7 mouse cellular contexts compared by ENCODE assay signal in genomic region chr11:100938112-100938511, GRCm38 (mm10). TPM values are rescaled to one million over a fixed set of nuclear protein-coding genes. Genes with fewer than 3 reads are reported as not detected.
DNase-seq lines count a peak whose midpoint lies in the region; ATAC-seq and TF ChIP-seq lines count a peak whose summit lies in the region.

No protein-coding gene starts in this region.

- no peak for TF ChIP-seq CTCF in lung, postnatal 0 days (IDR thresholded peaks at IDR 0.05)

- peak; percentile 74 for DNase-seq in A20 (ENCODE audit: low read depth, low spot score)
- peak; percentile 45 for DNase-seq in CD4-positive helper T cell, adult 2 months (ENCODE audit: low read depth, low spot score)
- DNase-seq in lung, postnatal 0 days (ENCODE audit: low spot score), result peak; percentile 91
- no peak for DNase-seq in right cerebral cortex, postnatal 10 days (ENCODE audit: low spot score in 2 of 2)

- ATAC-seq in forebrain, embryonic 15.5 days (replicated peaks), result no peak
- no peak for ATAC-seq in intestine, embryonic 15.5 days
- no peak for ATAC-seq in lung, postnatal 0 days
- no peak for ATAC-seq in stomach, embryonic 15.5 days (ENCODE audit: insufficient read depth, low FRiP score, low read depth)

- H3K4me1 ChIP-seq in forebrain, embryonic 15.5 days, result peaks cover 29% of the 10 kb centered on the region
- H3K4me1 ChIP-seq in intestine, embryonic 15.5 days (replicated peaks), result peaks cover 4% of the 10 kb centered on the region; the same call in 1 of the 2 replicates
- peaks cover 14% of the 10 kb centered on the region; the same call in 1 of the 2 replicates for H3K4me1 ChIP-seq in lung, postnatal 0 days (ENCODE audit: insufficient read depth, low read depth, low read length)
- peaks cover 8% of the 10 kb centered on the region; the same call in 1 of the 2 replicates for H3K4me1 ChIP-seq in stomach, embryonic 15.5 days

- H3K36me3 ChIP-seq in forebrain, embryonic 15.5 days, result no peaks in the 10 kb centered on the region
- H3K36me3 ChIP-seq in intestine, embryonic 15.5 days, result no peaks in the 10 kb centered on the region
- no peaks in the 10 kb centered on the region for H3K36me3 ChIP-seq in lung, postnatal 0 days (ENCODE audit: insufficient read depth, low read length)
- no peaks in the 10 kb centered on the region for H3K36me3 ChIP-seq in stomach, embryonic 15.5 days

- H3K4me3 ChIP-seq in forebrain, embryonic 15.5 days, result peak overlapping the region; percentile 68
- peak overlapping the region; percentile 92 for H3K4me3 ChIP-seq in intestine, embryonic 15.5 days (replicated peaks)
- H3K4me3 ChIP-seq in lung, postnatal 0 days (ENCODE audit: low read depth, low read length), result peak overlapping the region; percentile 96
- H3K4me3 ChIP-seq in stomach, embryonic 15.5 days (replicated peaks), result peak overlapping the region; percentile 97

- H3K9ac ChIP-seq in forebrain, embryonic 15.5 days (replicated peaks), result no peak overlapping the region
- H3K9ac ChIP-seq in intestine, embryonic 15.5 days, result peak overlapping the region; percentile 1; the same call in 1 of the 2 replicates
- 0 out of 2 replicates have a peak overlapping the region, but pooled peaks have one; percentile 99 for H3K9ac ChIP-seq in lung, postnatal 0 days (replicated peaks; ENCODE audit: low read depth)
- H3K9ac ChIP-seq in stomach, embryonic 15.5 days, result no peak overlapping the region

- H3K27me3 ChIP-seq in forebrain, embryonic 15.5 days, result peaks cover 5% of the 10 kb centered on the region; the same call in 1 of the 2 replicates
- H3K27me3 ChIP-seq in intestine, embryonic 15.5 days (replicated peaks), result no peaks in the 10 kb centered on the region
- H3K27me3 ChIP-seq in lung, postnatal 0 days (replicated peaks; ENCODE audit: insufficient read depth, low read length), result no peaks in the 10 kb centered on the region
- H3K27me3 ChIP-seq in stomach, embryonic 15.5 days (replicated peaks), result no peaks in the 10 kb centered on the region

- peak overlapping the region; percentile 60 for H3K4me2 ChIP-seq in forebrain, embryonic 15.5 days (replicated peaks)
- peak overlapping the region; percentile 80 for H3K4me2 ChIP-seq in intestine, embryonic 15.5 days (replicated peaks)
- peak overlapping the region; percentile 59 for H3K4me2 ChIP-seq in lung, postnatal 0 days (replicated peaks; ENCODE audit: low read depth, low read length)
- H3K4me2 ChIP-seq in stomach, embryonic 15.5 days, result peak overlapping the region; percentile 79

- no peaks in the 10 kb centered on the region for H3K9me3 ChIP-seq in forebrain, embryonic 15.5 days
- H3K9me3 ChIP-seq in intestine, embryonic 15.5 days, result no peaks in the 10 kb centered on the region
- H3K9me3 ChIP-seq in lung, postnatal 0 days (ENCODE audit: low read length), result no peaks in the 10 kb centered on the region
- no peaks in the 10 kb centered on the region for H3K9me3 ChIP-seq in stomach, embryonic 15.5 days

- peak; percentile 47; the same call in 1 of the 2 replicates for TF ChIP-seq EP300 in lung, postnatal 0 days (IDR thresholded peaks at IDR 0.05)

- 0 out of 2 replicates have a peak overlapping the region, but pooled peaks have one; percentile 66 for H3K27ac ChIP-seq in forebrain, embryonic 15.5 days (replicated peaks)
- 0 out of 2 replicates have a peak overlapping the region, but pooled peaks have one; percentile 13 for H3K27ac ChIP-seq in intestine, embryonic 15.5 days
- peak overlapping the region; percentile 98 for H3K27ac ChIP-seq in lung, postnatal 0 days (ENCODE audit: low read length)
- H3K27ac ChIP-seq in stomach, embryonic 15.5 days, result no peak overlapping the region

- WGBS in forebrain, embryonic 15.5 days, result 10% methylated on average over 5 of the region's 5 CpGs
- WGBS in intestine, embryonic 15.5 days, result 22% methylated on average over 5 of the region's 5 CpGs
- WGBS in lung, postnatal 0 days, result 12% methylated on average over 5 of the region's 5 CpGs
- 19% methylated on average over 5 of the region's 5 CpGs for WGBS in stomach, embryonic 15.5 days

RNA-seq across cellular contexts. Expression of gene Stat3, which starts 1.2 kb away (rescaled TPM):
- 31.1 and 32.3 TPM in 2 replicates for polyA plus RNA-seq in forebrain, embryonic 15.5 days (2015; fragmentation: Nextera tagmentation; extraction: Ambion mirVana)
- polyA plus RNA-seq in intestine, embryonic 15.5 days (2015; fragmentation: Nextera tagmentation; extraction: Ambion mirVana), result 45.8 and 48.9 TPM in 2 replicates
- polyA plus RNA-seq in lung, postnatal 0 days (2015; fragmentation: Nextera tagmentation; extraction: Ambion mirVana), result 100 and 120 TPM in 2 replicates
- 44.5 and 46.5 TPM in 2 replicates for polyA plus RNA-seq in stomach, embryonic 15.5 days (2015; fragmentation: Nextera tagmentation; extraction: Ambion mirVana)

RNA-seq across cellular contexts. Expression of gene Cavin1, which starts 32.6 kb away (rescaled TPM):
- polyA plus RNA-seq in forebrain, embryonic 15.5 days (2015; fragmentation: Nextera tagmentation; extraction: Ambion mirVana), result 29.4 and 30.1 TPM in 2 replicates
- 223 and 237 TPM in 2 replicates for polyA plus RNA-seq in intestine, embryonic 15.5 days (2015; fragmentation: Nextera tagmentation; extraction: Ambion mirVana)
- 692 and 736 TPM in 2 replicates for polyA plus RNA-seq in lung, postnatal 0 days (2015; fragmentation: Nextera tagmentation; extraction: Ambion mirVana)
- 306 and 329 TPM in 2 replicates for polyA plus RNA-seq in stomach, embryonic 15.5 days (2015; fragmentation: Nextera tagmentation; extraction: Ambion mirVana)

Comparison
In these comparisons a context has a peak if more than half of its experiments do, and no peak if none do; other contexts are left out.
1. DNase-seq: peak in A20 (single experiment), CD4-positive helper T cell, adult 2 months (single experiment) and lung, postnatal 0 days (single experiment); none in right cerebral cortex, postnatal 10 days (0 of 2).
2. H3K9ac ChIP-seq: peak in intestine, embryonic 15.5 days (single experiment) and lung, postnatal 0 days (single experiment); none in forebrain, embryonic 15.5 days (single experiment) and stomach, embryonic 15.5 days (single experiment).
3. Peak in every context shown above with its lines, with median percentiles within 50 percentile points of each other: H3K4me2 ChIP-seq and H3K4me3 ChIP-seq.